Mouse (Mus musculus) forebrain, postnatal 0 days (tissue): ENCODE data around the gene 1700067K01Rik. TPM values are rescaled to one million over a fixed set of nuclear protein-coding genes. Genes with fewer than 3 reads are reported as not detected.

Experiments used
- ATAC-seq: fragments of 200-750 bp; cut with Nextera tagmentation; 2 replicates; pipeline ENCODE4 v1.8.0; 2017; ENCODE audit warnings: mild to moderate bottlenecking, moderate library complexity
- DNase-seq: peaks from one replicate; pipeline ENCODE4 v3.0.0-alpha.2; 2015
- H3K27ac ChIP-seq: fragments of 300-500 bp; sonication (generic); 2 replicates; pipeline ENCODE4 v1.5.1; 2014; ENCODE audit warnings: low read depth, mild to moderate bottlenecking, antibody characterized with exemption, low read length, moderate library complexity, mixed read lengths
- H3K27me3 ChIP-seq: fragments of 300-500 bp; sonication (generic); 2 replicates; pipeline ENCODE4 v1.6.1; 2014; ENCODE audit warnings: mild to moderate bottlenecking, low read length, mixed read lengths; ENCODE audit not compliant: insufficient read depth
- H3K36me3 ChIP-seq: fragments of 300-500 bp; sonication (generic); 2 replicates; pipeline ENCODE4 v1.6.1; 2014; ENCODE audit warnings: mild to moderate bottlenecking, moderate library complexity; ENCODE audit not compliant: insufficient read depth
- H3K4me1 ChIP-seq: fragments of 300-500 bp; sonication (generic); 2 replicates; pipeline ENCODE4 v1.6.1; 2014; ENCODE audit warnings: antibody characterized with exemption; ENCODE audit not compliant: insufficient read depth
- H3K4me2 ChIP-seq: fragments of 300-500 bp; sonication (generic); 2 replicates; pipeline ENCODE4 v1.6.1; 2014; ENCODE audit warnings: low read depth, mild to moderate bottlenecking, moderate library complexity
- H3K4me3 ChIP-seq: fragments of 300-500 bp; sonication (generic); 2 replicates; pipeline ENCODE4 v1.5.1; 2014; ENCODE audit warnings: low read depth, low read length, mixed read lengths
- H3K9ac ChIP-seq: fragments of 300-500 bp; sonication (generic); 2 replicates; pipeline ENCODE4 v1.6.1; 2014; ENCODE audit warnings: mild to moderate bottlenecking
- H3K9me3 ChIP-seq: fragments of 300-500 bp; sonication (generic); 2 replicates; pipeline ENCODE4 v1.6.1; 2016; ENCODE audit warnings: low read length
- CTCF ChIP-seq: sonication (generic); IDR thresholded peaks from 2 replicates; pipeline ENCODE4 v1.5.1; 2016; ENCODE audit warnings: antibody characterized with exemption, control low read depth, low read depth
- WGBS: fragments of 180-500 bp; shearing (Covaris S2); extraction: QIAGEN DNeasy Blood & Tissue Kit; methylation state at CpG from one replicate; pipeline ENCODE4 v1.1.7; 2014; 5-methylcytosine and 5-hydroxymethylcytosine counted together
- polyA plus RNA-seq: library from polyadenylated mRNA; unstranded; fragments of >200 nt; fragmentation: Nextera tagmentation; extraction: Ambion mirVana; gene quantifications from 2 replicates; pipeline ENCODE4 v1.2.1, GENCODE M21; 2015
- total RNA-seq: library from RNA; depleted of rRNA; stranded (reverse); fragments of >200 nt; gene quantifications from 2 replicates; pipeline ENCODE4 v1.2.3, GENCODE M21; 2014

1700067K01Rik gene
- total and polyA plus RNA-seq, 2 experiments from 2014 or later, result 0.81 to 0.86 TPM

- Histone ChIP-seq H3K4me3 (peak overlapping the region; percentile 76), H3K9me3 (no peaks in the 10 kb centered on the region), H3K4me2 (peak overlapping the region; percentile 91), H3K36me3 (peaks cover 35% of the 10 kb centered on the region), H3K27me3 (no peaks in the 10 kb centered on the region), H3K9ac (peak overlapping the region; percentile 83), H3K27ac (peak overlapping the region; percentile 92), H3K4me1 (peaks cover 9% of the 10 kb centered on the region)
- 2% methylated on average over 41 of the region's 103 CpGs for WGBS
- ATAC-seq (peak; percentile 75), DNase-seq (peak; percentile 85)
- TF ChIP-seq CTCF, result no peak
Measured at GRCm38 (mm10) chr8:83996567-83997505, 4.5 kb upstream of the 1700067K01Rik start.

GRCm38 (mm10) chr8:83997511-83998141 lies 3.7 kb upstream of the 1700067K01Rik start, which contains the start of gene Samd1:
Gene Samd1, plus strand, starts transcription at chr8:83997672.
- peak; percentile 47 for ATAC-seq

GRCm38 (mm10) chr8:83998231-83999056 lies 2.9 kb upstream of the 1700067K01Rik start:
- peak overlapping the region; percentile 92 for H3K27ac ChIP-seq
- peak; percentile 42 for ATAC-seq
- peaks cover 28% of the 10 kb centered on the region for H3K36me3 ChIP-seq
- TF ChIP-seq CTCF, result peak; percentile 68
- peak; percentile 77 for DNase-seq
- H3K4me3 ChIP-seq, result peak overlapping the region; percentile 76
- under 1% methylated on average over 69 of the region's 92 CpGs for WGBS
- peak overlapping the region; percentile 91 for H3K4me2 ChIP-seq
- H3K27me3 ChIP-seq, result no peaks in the 10 kb centered on the region
- H3K9me3 ChIP-seq, result no peaks in the 10 kb centered on the region
- H3K4me1 ChIP-seq, result peaks cover 9% of the 10 kb centered on the region
- peak overlapping the region; percentile 83 for H3K9ac ChIP-seq

More at GRCm38 (mm10) chr8:83997511-83998141, 3.7 kb upstream of the 1700067K01Rik start, which contains the start of gene Samd1:
- Histone ChIP-seq H3K27ac (peak within 1 kb of the TSS; percentile 92), H3K9ac (peak within 1 kb of the TSS; percentile 83), H3K27me3 (no peaks in the 10 kb centered on the region), H3K4me1 (peaks cover 9% of the 10 kb centered on the region), H3K4me2 (peak within 1 kb of the TSS; percentile 91), H3K4me3 (peak within 1 kb of the TSS; percentile 76), H3K36me3 (peaks cover 28% of the 10 kb centered on the region), H3K9me3 (no peaks in the 10 kb centered on the region)
- DNase-seq, result no peak
- under 1% methylated on average over 39 of the region's 112 CpGs for WGBS
- TF ChIP-seq CTCF, result no peak

- DNase-seq (no peak), ATAC-seq (no peak)
- H3K4me2 ChIP-seq, result peak overlapping the region; percentile 91
- H3K9ac ChIP-seq, result peak overlapping the region; percentile 83; the same call in 1 of the 2 replicates
- H3K27ac ChIP-seq, result no peak overlapping the region
- no peaks in the 10 kb centered on the region for H3K9me3 ChIP-seq
- no peaks in the 10 kb centered on the region for H3K27me3 ChIP-seq
- TF ChIP-seq CTCF, result no peak
- peaks cover 24% of the 10 kb centered on the region for H3K36me3 ChIP-seq
- H3K4me3 ChIP-seq, result peak overlapping the region; percentile 76
- peaks cover 14% of the 10 kb centered on the region for H3K4me1 ChIP-seq
- 67% methylated on average over 16 of the region's 16 CpGs for WGBS
Measured at GRCm38 (mm10) chr8:83999057-83999705, 2.1 kb upstream of the 1700067K01Rik start.

- 92% methylated on average over 2 of the region's 2 CpGs for WGBS
- Histone ChIP-seq H3K4me3 (no peak overlapping the region), H3K36me3 (peaks cover 18% of the 10 kb centered on the region), H3K4me2 (no peak overlapping the region), H3K9me3 (no peaks in the 10 kb centered on the region), H3K27ac (no peak overlapping the region), H3K27me3 (no peaks in the 10 kb centered on the region), H3K4me1 (peaks cover 17% of the 10 kb centered on the region), H3K9ac (no peak overlapping the region)
- ATAC-seq (no peak), DNase-seq (no peak)
- no peak for TF ChIP-seq CTCF
Measured at GRCm38 (mm10) chr8:83999825-84000224, 1.5 kb upstream of the 1700067K01Rik start.

GRCm38 (mm10) chr8:84002957-84003611 lies 1.8 kb downstream of the 1700067K01Rik start:
- Histone ChIP-seq H3K4me2 (no peak overlapping the region), H3K27me3 (no peaks in the 10 kb centered on the region), H3K4me1 (peaks cover 17% of the 10 kb centered on the region), H3K9me3 (no peaks in the 10 kb centered on the region), H3K27ac (no peak overlapping the region), H3K36me3 (peaks cover 17% of the 10 kb centered on the region; the same call in 1 of the 2 replicates), H3K9ac (no peak overlapping the region), H3K4me3 (no peak overlapping the region)
- ATAC-seq (no peak), DNase-seq (no peak)
- WGBS, result 52% methylated on average over 12 of the region's 12 CpGs
- TF ChIP-seq CTCF, result no peak
